Mouse (Mus musculus): ENCODE measurements around the gene Pla2g4e. TPM values are rescaled to one million over a fixed set of nuclear protein-coding genes. Genes with fewer than 3 reads are reported as not detected.

Gene Pla2g4e
- total RNA-seq, 2 experiments from 2014 or later: 3.0 to 3.8 TPM

DNA sequence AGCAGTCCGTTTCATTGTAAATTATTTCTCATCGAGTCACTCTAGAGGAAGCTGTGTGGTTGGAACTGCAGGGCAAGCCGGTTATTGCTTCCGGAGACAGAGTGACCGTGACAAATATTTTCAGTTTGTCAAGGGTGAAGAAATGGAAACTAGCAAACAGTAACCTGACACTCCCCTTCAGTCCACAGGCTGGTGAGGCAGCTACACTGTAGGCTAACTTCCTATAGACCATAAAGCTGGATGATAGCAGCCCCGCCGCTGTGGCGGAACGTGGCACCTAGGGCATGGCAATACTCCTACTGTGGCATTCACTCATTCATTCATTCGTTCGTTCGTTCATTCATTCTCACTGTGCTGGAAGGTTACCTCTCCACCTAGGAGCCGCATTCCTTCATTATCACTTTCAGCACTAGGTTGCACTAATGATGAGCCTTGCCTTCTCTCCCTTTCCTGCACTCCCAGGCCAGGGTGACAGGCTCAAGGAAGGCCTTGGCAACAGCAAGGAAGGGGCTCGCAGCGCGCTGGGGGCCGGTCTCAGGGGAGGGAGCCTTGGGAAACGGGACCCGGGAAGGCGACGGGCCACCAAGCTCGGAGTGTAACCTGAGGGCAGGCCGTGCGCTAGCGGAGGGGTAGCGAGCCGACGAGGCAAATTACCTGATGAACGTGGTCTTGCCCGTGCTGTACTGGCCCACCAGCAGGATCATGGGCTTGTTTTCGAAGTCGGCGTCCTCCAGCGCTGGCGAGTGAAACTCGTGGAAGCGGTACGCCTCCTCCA is 91.4 kb downstream of the Pla2g4e start:
- DNase-seq: no peak

DNA sequence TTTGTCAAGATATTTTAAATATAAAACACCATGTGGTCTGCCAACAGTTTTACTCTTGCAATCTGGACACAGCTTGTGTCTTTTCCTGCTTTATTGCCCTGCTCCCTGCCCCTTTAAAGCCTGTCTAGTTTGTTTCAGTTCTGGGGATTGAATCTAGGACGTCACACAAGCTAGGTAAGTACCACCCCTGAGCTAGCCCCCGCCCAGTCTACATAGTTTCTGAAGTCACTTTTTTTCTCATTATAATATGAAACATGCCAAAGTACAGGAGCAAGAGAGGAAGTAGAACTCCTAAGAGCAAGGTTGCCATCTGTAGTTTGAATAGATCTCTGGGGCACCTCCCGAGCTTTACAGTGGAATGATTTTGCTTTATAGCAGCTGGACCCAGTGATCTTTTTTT is 94.6 kb downstream of the Pla2g4e start:
- DNase-seq: no peak

DNA sequence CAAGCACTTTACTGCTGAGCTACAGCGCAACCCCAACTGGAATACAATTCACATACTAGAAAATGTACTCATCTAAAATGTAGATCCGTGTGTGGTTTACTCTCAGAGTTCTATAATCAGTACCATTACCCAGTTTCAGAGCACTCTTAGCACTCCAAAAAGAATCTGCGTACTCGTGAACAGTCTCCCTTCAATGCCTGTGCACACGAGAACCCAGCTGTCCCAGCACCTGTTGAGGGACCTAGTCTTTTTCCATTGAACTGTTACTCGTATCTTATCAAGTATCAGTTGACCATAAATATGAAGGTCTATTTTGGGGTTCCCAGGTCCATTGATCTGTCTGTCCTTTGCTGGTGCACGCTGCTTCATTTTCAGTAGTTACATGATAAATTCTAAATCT is 95.5 kb downstream of the Pla2g4e start:
- no peak for DNase-seq

DNA sequence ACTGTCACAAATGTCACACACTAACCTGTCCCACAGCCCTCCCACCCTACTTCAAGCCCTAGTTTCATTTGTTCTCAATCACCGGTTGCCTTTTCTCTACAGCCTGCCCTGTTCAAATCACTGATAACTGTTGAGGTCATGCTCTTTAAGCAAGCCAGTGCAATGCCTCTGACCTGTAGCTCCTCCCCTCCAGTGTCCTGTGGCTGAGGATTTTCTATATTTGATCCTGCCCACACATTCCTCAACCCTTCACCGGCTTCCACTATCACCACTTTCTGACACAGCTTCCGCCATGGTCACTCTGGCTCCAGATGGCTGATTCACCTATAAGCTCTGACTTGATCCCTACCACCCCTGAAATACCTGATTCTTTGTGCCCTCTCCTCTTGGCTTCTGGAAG is 97.1 kb downstream of the Pla2g4e start:
- peak; percentile 48 for DNase-seq

DNA sequence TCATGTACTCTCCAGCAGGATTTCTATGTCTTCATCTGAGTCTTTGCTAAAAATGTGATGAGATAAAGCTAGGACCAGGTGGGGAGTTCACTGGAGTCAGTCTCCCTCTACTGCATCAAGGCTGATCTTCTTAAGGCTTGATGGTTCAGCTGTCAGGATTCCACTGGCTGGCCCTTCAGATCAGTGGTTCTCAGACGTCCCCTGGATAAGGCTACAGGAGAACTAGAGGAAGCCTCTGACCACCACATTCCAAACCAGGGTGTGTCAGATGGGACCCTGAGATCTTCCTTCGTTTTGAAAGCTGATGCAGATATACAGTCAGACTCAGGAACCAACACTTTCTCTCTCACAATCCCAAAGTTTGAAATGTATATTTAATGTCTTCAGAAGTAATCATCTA is 97.8 kb downstream of the Pla2g4e start:
- DNase-seq: no peak

DNA sequence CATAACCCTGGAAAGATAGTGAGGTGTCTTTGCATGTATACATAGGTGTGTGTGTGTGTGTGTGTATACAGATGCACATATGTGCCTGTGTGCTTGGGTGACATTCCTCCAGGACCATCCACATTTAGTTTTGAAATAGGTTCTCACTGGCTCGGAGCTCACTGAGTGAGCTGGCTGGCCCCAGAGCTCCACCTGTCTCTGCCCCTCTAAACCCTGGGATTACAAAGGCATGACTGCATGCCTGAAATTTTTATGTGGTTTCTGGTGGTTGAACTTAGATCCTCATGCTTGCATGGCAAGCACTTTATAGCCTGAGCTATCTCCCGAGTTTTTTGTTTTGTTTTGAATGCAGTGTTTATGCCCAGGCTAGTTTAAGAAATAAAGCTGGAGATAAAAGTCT is 98.6 kb downstream of the Pla2g4e start:
- DNase-seq: no peak

DNA sequence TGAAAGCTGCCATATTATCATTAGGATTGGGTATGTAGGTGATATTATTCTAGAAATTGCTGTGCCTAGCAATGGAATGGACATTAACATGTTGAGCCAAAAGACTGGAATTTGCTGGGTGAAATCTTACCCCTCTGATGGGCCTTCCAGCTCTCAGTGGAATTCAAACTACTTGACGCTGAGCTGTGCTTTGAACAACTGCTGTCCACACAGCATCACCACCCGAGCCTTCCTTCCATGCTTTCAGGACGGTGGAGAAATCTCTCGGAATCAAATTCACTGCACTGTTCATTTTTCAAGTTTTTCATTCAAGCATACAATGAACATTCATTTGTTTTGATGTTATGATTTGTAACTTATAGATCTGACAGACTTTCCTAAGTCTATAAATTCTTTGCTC is 100.7 kb downstream of the Pla2g4e start:
- DNase-seq: no peak

DNA sequence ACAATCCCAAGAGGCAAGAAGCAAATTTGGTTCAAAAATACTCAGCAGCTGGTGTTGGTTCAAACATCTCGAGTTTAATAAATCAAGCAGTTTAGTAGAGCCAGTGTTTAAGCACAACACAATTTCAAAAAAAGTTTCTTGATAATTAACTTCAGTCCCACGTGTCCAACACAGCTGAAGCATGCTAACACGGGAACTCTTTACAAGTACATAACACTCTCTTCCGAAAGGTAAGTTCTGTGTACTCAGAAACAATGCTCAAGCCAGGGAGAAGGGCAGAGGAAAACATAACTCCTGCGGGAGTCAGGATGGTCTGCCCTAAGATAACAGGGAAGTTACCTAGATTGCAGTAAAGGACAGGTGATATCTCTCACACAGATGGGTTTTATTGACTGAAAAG is 102.8 kb downstream of the Pla2g4e start:
- DNase-seq: no peak

DNA sequence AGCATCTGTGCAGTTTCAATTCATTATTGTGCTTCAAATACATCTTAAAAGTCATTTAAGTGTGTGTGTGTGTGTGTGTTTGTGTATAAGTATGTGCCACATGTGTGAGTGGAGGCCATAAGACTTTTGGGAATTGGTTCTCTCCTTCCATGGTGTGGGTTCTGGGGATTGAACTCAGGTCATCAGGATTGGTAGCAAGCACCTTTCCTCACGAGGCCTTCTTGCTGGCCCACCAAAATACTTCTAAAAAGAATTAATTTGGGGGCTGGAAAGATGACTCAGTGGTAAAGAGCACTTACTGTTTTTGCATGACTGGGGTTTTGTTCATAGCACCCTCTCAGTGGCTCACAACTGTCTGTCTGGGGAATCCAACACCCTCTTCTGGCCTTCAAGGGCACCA is 103.5 kb downstream of the Pla2g4e start:
- DNase-seq: no peak

DNA sequence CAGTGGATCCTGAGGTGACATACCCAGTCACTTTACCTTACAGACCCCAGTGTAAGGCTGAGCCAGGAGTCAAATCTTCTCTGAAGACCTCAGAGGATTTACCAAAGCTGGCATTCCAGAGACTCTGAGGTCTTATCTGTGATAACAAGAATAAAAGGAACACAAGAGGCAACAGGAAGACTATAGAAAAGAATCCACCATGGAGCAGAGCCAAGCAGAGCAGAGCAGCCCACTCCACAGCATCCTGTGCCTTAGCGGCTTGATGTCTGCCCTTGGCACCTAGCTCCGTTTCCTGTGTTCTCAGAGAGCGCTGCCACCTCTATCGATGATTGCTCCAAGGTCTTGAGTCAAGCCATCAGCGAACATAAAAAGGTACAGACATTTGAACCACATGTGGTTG is 104.8 kb downstream of the Pla2g4e start:
- DNase-seq: no peak

DNA sequence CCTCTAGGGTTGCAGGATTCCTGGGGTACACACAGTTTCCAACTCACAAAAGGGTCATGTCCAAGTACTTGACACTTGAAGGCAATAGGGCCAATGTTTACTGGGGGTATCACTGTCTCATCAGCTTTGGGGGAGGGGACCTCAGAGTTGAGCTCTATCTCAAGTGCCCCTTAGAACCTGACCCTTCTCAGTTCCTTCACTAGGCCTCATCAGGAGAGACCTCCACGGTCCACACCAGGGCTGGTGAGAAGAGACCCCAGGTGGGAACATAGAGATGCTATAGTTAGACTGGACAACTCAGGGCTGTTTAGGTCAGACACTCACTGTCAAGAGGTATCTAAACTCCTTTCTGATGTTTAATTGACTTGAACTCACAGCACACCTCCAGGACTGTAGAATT is 106.0 kb downstream of the Pla2g4e start:
- no peak for DNase-seq

DNA sequence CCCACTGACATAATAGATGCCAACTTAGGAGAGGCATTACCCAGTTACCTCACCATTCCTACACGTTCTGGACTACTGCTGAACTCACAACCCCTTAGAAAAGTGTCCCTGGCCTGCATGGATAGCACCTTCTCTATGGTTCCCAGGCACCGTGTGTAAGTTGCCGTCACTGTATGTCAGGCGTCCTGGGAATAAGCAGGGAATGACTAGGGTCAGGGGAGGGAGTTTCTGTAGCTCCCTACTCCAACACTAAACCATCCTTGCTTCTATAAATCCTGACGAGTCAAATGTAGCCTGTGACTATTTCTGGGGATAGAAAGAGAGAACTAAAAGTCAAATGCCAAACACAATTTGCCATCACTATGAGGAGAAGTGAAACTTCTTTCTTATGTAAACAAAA is 107.9 kb downstream of the Pla2g4e start:
- no peak for DNase-seq

DNA sequence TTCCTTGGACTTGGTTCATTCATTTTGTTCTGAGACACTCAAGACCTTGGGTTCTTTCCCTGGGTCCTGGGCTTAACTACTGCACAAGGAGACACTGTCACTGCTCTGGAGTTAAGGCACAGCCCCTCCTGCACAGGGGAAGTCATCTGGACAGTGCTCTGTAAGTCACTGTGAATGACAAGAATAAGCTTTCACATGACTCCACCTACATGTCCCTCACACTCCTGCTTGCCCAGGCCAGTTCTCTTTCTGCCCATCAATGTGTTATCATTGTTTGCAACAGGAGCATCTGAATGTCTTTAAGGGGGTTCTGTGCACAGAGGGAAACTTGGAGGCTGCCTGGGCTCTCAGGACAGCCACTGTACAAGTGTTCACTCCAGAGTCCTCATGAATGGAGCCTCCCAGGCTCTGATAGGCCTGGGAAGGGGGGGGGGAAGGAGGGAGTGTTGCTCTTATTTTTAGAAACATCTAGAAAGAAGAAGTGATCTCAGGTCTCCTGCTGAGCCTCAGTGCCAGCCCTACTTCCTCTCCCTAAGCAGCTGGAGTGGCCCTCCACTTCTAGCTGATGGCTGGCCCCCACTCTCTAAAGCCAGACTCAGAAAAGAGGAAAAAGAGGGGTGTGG is 110.6 kb downstream of the Pla2g4e start:
- no peak for DNase-seq

DNA sequence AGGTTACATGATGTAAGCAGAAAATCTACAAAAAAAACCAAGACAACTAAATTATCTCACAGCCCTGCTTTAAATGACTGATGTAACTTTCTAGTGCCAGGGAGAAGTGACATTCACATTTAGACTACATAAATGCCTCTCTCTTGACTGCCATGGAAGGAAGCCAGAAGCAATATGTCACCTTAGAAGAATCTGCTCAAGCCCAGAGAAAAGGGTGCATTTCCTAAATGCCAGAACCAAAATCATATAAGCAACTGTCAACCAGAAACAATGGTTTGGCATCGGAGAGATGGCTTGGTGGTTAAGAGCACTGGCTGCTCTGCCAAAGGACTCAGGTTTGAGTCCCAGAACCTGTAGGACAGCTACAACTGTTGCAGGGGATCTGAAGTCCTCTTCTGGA is 113.3 kb downstream of the Pla2g4e start:
- no peak for DNase-seq

DNA sequence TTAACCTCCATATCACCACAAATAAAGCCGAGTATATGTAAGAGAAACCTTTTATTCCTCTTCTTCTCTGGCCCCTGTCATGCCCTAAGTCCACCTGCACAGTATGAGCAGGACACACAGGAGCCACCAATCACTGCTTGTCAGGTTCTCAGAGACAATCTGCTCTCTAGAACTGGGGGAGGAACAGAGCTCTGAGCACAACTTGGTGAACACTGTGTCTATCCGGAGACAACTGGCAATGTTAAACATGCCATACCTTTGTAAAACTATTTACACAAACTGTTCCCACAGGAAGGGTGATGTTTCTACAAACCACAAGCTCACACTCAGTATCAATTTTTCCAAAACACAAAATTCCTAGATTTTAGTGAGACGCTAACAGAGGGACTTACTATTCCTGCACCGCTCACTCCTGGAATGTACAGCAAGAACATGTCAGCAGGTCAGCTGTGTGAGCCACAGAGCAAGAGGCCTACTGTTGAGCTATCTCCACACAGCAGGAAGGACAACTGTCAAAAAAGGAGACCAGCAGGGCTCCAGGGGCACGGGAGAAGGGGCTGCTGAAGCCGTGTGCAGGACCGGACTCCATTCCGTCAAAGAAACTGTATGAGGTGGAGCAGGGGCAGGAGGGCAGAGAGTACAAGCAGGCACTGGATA is 115.8 kb downstream of the Pla2g4e start:
- no peak for DNase-seq

DNA sequence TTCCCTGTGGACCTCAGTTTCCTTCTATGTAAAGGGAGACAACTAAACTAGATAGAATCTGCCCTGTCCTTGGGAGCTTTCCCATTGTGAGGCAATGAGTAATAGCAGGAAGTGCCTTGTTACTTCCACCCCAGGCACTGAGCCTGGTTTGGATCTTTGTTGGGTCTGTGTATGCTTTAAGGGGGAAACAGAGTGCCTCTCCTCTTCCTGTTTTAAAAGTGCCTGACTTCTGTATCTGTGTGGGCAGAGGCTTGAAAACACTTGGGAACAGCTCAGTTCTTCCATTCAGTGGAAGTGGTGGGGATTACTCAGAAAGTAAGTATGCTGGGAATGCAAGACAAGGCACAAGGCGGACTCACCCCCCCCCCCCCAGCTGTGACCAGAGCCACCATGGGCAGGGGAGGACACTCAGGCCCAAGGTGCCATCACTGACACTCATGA is 116.5 kb downstream of the Pla2g4e start:
- peak; percentile 59 for DNase-seq

DNA sequence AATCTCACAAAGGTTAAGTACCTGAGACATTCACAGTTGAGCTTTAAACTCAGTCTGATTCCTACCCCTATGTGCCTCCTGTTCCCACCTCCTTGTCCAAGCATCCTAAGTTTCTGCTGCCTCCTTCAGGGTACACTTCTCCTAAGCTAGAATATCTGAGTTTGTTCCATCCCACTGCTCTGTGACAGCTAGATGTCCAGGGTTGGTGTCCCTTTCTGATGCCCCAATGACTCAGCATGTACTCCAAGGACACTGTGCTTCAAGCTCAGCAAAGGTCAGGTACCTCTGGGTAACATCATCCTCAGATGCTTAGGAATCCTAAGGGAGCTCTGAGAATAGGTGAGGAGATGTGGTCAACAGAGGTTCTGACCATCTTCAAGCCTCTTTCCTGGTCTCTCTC is 117.1 kb downstream of the Pla2g4e start:
- DNase-seq: no peak

DNA sequence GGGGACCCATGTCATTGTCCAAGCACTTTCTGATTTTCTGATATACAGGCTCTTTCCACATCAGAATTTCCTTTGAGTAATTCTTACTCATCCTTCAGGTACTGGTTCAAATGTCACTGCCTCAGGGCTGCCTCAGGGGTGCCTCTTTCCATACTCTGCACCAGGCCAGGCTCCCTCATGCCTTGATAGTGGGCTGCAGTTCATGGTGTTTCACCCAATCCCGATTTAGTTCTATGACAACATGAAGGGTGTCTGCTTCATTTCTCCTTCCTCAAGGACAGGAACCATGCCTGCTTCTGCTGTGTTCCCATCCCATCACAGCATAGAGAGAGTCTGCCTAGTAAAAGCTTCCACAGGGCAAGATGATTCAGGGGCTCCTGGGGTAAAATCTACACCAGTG is 118.2 kb downstream of the Pla2g4e start:
- no peak for DNase-seq

DNA sequence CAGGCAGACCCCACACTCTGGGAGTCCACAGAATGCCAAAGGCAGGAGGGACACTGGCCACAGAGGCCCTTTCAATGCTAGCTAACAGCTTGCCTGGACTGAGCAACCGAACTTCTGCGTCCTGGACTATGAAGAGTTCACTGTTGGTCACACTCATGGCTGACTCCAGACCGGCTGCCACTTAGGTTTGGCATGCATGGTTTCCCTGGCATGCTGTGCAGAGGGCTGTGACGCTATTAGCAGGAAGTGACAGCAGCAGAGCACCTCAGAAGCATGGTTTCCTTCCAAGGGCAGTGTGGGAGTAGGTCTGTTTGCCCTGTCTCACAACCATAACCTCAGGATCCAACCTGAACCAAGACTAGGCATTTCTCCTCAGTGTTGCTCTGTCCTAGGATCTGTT is 118.7 kb downstream of the Pla2g4e start:
- peak; percentile 51 for DNase-seq

DNA sequence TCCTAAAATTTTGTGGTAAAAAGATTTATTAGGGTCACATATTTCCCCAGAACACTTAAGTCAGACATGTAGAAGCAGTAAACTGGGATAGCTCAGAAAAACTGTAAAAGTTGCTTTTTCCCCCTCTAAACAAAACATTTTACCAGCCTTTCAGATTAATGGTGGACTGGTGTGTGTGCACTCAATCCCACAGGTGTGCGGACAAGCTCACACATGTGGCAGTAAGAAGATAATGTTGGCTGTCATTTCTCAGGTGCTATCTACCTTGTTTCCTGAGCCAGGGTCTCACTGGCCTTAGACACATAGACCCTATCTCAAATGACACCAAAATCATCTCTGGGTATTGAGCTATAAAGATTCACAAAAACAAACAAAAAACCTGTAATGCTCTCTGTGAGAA is 119.7 kb downstream of the Pla2g4e start:
- no peak for DNase-seq

DNA sequence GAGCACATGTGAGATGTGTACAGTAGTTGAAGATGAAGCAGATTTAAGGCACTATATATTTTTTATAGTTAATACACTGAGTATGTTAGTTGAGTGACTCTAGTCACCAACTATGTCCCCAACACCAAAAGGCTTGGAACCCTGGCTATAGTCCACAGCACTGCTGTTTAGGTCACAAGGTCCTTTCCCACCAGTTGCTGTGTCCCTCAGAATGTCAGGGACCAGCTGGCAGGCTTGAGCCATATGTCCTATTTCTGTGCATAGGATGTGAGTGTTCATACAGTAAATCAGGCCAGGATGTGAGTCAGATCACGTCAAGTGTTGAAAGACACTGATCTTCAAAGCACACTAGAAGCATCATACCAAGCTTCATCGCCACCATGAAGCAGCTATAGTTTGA is 120.2 kb downstream of the Pla2g4e start:
- no peak for DNase-seq

DNA sequence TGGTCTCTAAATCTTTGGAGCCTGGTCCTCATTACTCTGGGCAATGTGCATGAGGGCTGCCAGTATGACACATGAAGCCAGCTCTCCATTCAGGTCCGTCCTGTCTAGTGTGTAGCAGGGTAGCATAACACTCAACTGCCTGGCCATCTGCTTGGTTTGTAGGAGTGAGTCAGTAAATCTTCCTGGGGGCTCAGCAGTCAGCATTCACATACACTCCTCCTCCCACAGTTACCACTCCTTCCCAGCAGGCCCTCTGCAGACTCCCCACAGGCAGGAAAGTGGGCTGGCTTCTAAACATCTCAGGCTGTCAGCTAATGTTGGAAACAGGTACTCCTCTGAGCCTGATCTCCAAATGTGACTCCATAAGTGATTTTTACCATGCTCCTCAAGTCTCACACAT is 121.0 kb downstream of the Pla2g4e start:
- no peak for DNase-seq

DNA sequence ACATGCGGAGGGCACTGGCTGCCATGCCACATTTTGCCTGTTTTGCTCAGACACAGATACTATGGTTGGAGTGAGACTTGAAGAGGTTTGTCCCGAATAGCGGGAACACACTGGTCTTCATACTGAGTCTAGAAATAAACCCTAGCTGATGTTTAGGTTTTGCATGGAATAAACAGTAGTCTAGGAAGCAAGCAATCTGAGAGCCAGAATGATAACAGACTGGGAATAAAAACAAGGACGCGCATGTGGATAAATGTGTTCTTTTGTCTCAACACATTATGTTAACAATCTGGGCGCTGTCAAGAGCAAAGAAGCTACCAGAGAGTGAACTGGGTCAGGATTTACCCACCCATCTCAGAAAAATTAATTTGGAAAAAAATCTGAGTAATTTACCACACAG is 122.2 kb downstream of the Pla2g4e start:
- DNase-seq: no peak

DNA sequence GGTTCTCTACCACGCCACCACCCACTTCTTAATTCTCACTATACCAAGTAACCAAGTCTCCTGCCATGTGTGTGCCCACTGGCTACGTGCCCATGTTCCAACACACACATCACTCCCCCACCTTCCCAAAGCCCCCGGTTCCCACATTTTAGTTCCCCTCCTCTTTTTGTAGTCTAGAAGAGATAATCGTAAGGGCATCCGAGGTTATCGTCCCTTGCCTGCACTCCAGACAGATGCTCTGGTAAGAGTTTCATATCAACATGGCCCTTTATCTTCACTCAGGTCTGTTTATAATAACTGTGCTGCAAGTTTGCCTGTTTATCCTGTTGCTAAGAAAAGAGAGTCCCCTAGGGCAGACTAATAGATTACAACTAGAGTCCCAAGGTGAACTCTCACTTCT is 127.8 kb downstream of the Pla2g4e start:
- DNase-seq: no peak

Measured in heart, postnatal 4 days (tissue).